Mouse (Mus musculus): ENCODE data around the gene Arid3a. TPM values are rescaled to one million over a fixed set of nuclear protein-coding genes. Genes with fewer than 3 reads are reported as not detected.
A peak's percentile ranks its signal among the peaks of the same experiment; 100 is the strongest.

The Arid3a gene
- polyA plus RNA-seq, 1 experiment = 1.2 TPM

DNA sequence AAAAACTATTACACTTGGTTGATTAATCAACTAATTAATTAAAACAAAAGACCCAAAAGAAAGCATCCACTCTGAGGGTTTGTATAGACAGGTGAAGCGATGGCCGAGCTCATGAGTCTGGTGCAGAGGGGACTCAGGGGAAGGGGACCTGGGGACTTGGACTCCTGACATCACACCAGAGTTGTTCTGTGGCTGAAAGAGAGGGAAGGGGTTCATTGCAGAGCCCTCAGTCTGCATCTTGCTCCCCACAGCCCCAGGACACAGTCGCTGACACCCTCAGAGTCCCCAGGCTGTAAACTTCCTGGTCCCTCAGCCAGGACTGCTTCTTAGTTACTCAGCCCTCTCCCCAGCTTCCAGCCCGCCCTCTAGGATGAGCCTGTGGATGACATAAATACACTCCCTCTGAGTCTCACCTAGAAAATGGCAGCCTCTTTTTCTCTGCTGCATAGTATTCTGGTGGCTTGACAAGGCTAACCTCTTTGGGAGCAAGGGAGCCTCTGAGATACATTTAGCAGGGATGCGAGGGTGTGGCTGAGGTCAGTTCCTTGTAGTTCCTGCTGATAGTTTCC lies 9.2 kb upstream of the Arid3a start:
- Histone ChIP-seq H3K79me2 (ENCODE audit: control insufficient read depth, insufficient read depth) (peaks cover 16% of the 10 kb centered on the region), H3K4me2 (ENCODE audit: low read depth) (peak overlapping the region; percentile 91), H3K36me3 (ENCODE audit: control insufficient read depth, insufficient read depth) (no peaks in the 10 kb centered on the region), H3K27me3 (ENCODE audit: control insufficient read depth, insufficient read depth, insufficient read length) (peaks cover 32% of the 10 kb centered on the region), H3K4me3 (peak overlapping the region; percentile 84), H3ac (ENCODE audit: control insufficient read depth, insufficient read length) (peak overlapping the region; percentile 37)
- TF ChIP-seq POLR2AphosphoS2 (IDR thresholded peaks at IDR 0.05; ENCODE audit: insufficient read length, low read depth) (no peak), SRF (IDR thresholded peaks at IDR 0.05; ENCODE audit: control insufficient read depth, insufficient read length, low read depth) (no peak), E2F4 (IDR thresholded peaks at IDR 0.05; ENCODE audit: insufficient read depth) (no peak), REST (IDR thresholded peaks at IDR 0.05; ENCODE audit: insufficient read depth, insufficient read length) (no peak), MAX (IDR thresholded peaks at IDR 0.05; ENCODE audit: low read depth) (no peak), POLR2A (IDR thresholded peaks at IDR 0.05; ENCODE audit: insufficient read length, low read depth) (no peak), TCF3 (IDR thresholded peaks at IDR 0.05; ENCODE audit: insufficient read length, low read depth) (no peak), CEBPB (IDR thresholded peaks at IDR 0.05; ENCODE audit: insufficient read depth, poor library complexity, severe bottlenecking) (no peak), MYOG (IDR thresholded peaks at IDR 0.05; ENCODE audit: control insufficient read depth in 1 of 3, insufficient read depth in 1 of 3, insufficient read length in 2 of 3, low read depth in 2 of 3) (no peak), TCF12 (IDR thresholded peaks at IDR 0.05; ENCODE audit: insufficient read depth, poor library complexity, severe bottlenecking) (no peak), MYOD1 (IDR thresholded peaks at IDR 0.05; ENCODE audit: control insufficient read depth in 1 of 3, insufficient read length in 2 of 3, low read depth in 2 of 3) (no peak)

DNA sequence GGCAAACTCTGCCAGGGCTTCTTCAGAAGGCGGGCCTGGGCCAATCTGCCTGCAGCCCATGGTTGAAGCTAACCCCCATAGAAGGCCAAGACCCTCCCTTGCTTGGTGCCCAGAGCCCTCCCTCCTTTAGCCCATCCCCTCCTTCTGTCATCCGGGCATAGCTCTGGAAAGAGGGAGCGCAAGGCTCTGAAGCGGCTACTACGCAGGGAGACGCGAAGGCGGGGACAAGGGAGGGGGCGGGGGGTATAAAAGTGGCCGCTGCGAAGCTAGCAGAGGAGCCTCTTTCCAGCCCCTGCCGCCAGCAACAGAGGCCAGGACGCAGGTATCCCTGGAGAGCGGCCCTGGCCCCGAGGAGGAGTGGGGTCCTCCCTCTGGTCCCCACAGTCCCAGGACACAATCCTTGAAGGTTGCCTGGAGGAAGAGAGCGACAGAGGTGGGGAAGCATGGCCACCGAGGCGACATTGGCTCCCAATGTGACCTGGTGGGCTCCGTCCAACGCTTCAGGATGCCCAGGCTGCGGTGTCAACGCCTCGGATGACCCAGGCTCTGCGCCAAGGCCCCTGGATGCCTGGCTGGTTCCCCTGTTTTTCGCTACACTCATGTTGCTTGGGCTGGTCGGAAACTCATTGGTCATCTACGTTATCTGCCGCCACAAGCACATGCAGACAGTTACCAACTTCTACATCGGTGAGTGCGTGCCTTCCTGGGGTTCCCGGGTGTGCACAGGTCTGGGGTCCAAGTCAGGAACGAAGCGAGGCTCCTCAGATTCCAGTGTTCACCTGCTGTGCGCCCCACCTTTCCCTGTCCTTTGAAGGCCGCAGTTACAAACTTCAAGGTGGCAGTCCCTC lies 8.4 kb upstream of the Arid3a start:
- Histone ChIP-seq H3K36me3 (ENCODE audit: control insufficient read depth, insufficient read depth) (no peaks in the 10 kb centered on the region), H3ac (ENCODE audit: control insufficient read depth, insufficient read length) (no peak overlapping the region), H3K4me3 (peak overlapping the region; percentile 84), H3K79me2 (ENCODE audit: control insufficient read depth, insufficient read depth) (peaks cover 16% of the 10 kb centered on the region), H3K4me2 (ENCODE audit: low read depth) (no peak overlapping the region), H3K27me3 (ENCODE audit: control insufficient read depth, insufficient read depth, insufficient read length) (peaks cover 32% of the 10 kb centered on the region)
- no peak for TF ChIP-seq MYOG (IDR thresholded peaks at IDR 0.05; ENCODE audit: control insufficient read depth in 1 of 3, insufficient read depth in 1 of 3, insufficient read length in 2 of 3, low read depth in 2 of 3)
- no peak for TF ChIP-seq MAX (IDR thresholded peaks at IDR 0.05; ENCODE audit: low read depth)
- TF ChIP-seq TCF12 (IDR thresholded peaks at IDR 0.05; ENCODE audit: insufficient read depth, poor library complexity, severe bottlenecking) = no peak
- no peak for TF ChIP-seq REST (IDR thresholded peaks at IDR 0.05; ENCODE audit: insufficient read depth, insufficient read length)
- no peak for TF ChIP-seq CEBPB (IDR thresholded peaks at IDR 0.05; ENCODE audit: insufficient read depth, poor library complexity, severe bottlenecking)
- TF ChIP-seq TCF3 (IDR thresholded peaks at IDR 0.05; ENCODE audit: insufficient read length, low read depth) = no peak

DNA sequence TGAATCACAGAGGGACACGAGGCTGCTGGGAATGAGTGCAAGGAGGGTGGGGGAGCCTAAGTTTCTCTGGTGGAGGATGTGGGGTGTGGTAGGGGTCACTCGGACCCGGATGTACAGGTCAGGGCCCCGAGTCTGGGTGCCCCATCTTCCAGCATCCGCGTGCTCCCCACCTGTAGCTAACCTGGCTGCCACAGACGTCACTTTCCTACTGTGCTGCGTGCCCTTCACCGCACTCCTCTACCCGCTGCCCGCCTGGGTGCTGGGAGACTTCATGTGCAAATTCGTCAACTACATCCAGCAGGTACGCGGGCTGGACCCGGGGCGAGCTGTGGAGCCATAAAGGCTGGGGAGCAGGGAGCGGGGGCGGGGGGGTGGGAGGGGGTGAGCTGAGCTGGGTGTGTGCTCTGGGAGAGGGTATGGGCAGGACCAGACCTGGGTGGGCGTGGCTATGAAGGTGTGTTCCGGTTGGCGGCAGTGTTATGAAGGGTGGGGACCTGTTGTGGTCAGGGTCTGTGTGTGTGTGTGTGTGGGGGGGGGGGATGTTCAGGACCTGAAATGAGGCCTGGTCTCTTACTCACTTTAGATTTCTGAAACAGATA lies 7.5 kb upstream of the Arid3a start:
- Histone ChIP-seq H3ac (ENCODE audit: control insufficient read depth, insufficient read length) (no peak overlapping the region), H3K36me3 (ENCODE audit: control insufficient read depth, insufficient read depth) (no peaks in the 10 kb centered on the region), H3K4me2 (ENCODE audit: low read depth) (no peak overlapping the region), H3K4me3 (no peak overlapping the region), H3K27me3 (ENCODE audit: control insufficient read depth, insufficient read depth, insufficient read length) (peaks cover 32% of the 10 kb centered on the region), H3K79me2 (ENCODE audit: control insufficient read depth, insufficient read depth) (peaks cover 16% of the 10 kb centered on the region)
- TF ChIP-seq E2F4 (IDR thresholded peaks at IDR 0.05; ENCODE audit: insufficient read depth) = no peak
- no peak for TF ChIP-seq USF1 (IDR thresholded peaks at IDR 0.05; ENCODE audit: low read depth)
- TF ChIP-seq SRF (IDR thresholded peaks at IDR 0.05; ENCODE audit: control insufficient read depth, insufficient read length, low read depth) = no peak
- no peak for TF ChIP-seq TCF3 (IDR thresholded peaks at IDR 0.05; ENCODE audit: insufficient read length, low read depth)
- no peak for TF ChIP-seq MYOD1 (IDR thresholded peaks at IDR 0.05; ENCODE audit: control insufficient read depth in 1 of 3, insufficient read length in 2 of 3, low read depth in 2 of 3)
- no peak for TF ChIP-seq CEBPB (IDR thresholded peaks at IDR 0.05; ENCODE audit: insufficient read depth, poor library complexity, severe bottlenecking)
- no peak for TF ChIP-seq POLR2A (IDR thresholded peaks at IDR 0.05; ENCODE audit: insufficient read length, low read depth)
- no peak for TF ChIP-seq MYOG (IDR thresholded peaks at IDR 0.05; ENCODE audit: control insufficient read depth in 1 of 3, insufficient read depth in 1 of 3, insufficient read length in 2 of 3, low read depth in 2 of 3)
- TF ChIP-seq REST (IDR thresholded peaks at IDR 0.05; ENCODE audit: insufficient read depth, insufficient read length) = no peak
- no peak for TF ChIP-seq MAX (IDR thresholded peaks at IDR 0.05; ENCODE audit: low read depth)
- no peak for TF ChIP-seq POLR2AphosphoS2 (IDR thresholded peaks at IDR 0.05; ENCODE audit: insufficient read length, low read depth)
- no peak for TF ChIP-seq TCF12 (IDR thresholded peaks at IDR 0.05; ENCODE audit: insufficient read depth, poor library complexity, severe bottlenecking)

DNA sequence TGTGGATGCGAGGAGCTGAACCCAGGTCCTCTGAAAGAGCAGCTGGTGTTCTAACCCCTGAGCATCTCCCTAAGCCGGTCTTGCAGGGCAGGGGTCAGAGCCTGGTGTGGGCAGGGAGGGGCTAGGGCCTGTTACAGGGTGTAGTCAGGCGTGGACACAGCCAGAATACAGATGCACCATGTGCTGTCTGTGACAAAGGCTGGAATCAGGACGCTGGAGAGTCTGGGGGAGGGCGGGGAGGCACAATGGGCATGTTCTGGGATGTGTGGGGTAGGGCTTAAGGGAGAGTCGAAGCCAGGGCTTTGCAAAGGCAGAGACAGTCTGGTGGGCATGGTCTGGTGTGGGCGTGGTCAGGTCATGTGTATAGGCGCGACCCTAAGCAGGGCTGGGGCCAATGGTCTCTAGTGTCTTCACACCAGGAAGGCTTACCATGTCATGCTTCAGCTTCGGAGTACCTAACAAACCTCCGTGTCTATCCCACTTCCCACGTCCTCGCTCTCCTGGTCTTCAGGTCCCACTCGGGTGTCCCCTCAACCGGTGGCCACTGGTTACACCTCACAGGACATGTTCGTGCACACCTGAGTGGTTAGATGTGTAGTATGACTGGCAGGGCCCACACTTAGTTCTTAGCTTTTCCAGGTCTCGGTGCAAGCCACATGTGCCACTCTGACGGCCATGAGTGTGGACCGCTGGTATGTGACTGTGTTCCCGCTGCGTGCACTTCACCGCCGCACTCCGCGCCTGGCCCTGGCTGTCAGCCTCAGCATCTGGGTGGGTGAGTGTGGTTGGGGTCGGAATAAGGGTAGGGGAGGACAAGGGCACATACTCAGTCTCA lies 6.6 kb upstream of the Arid3a start:
- Histone ChIP-seq H3ac (ENCODE audit: control insufficient read depth, insufficient read length) (no peak overlapping the region), H3K79me2 (ENCODE audit: control insufficient read depth, insufficient read depth) (peaks cover 14% of the 10 kb centered on the region), H3K4me2 (ENCODE audit: low read depth) (no peak overlapping the region), H3K27me3 (ENCODE audit: control insufficient read depth, insufficient read depth, insufficient read length) (peaks cover 32% of the 10 kb centered on the region), H3K36me3 (ENCODE audit: control insufficient read depth, insufficient read depth) (no peaks in the 10 kb centered on the region), H3K4me3 (no peak overlapping the region)
- TF ChIP-seq MYOG (IDR thresholded peaks at IDR 0.05; ENCODE audit: control insufficient read depth in 1 of 3, insufficient read depth in 1 of 3, insufficient read length in 2 of 3, low read depth in 2 of 3) = no peak
- no peak for TF ChIP-seq USF1 (IDR thresholded peaks at IDR 0.05; ENCODE audit: low read depth)
- no peak for TF ChIP-seq POLR2AphosphoS2 (IDR thresholded peaks at IDR 0.05; ENCODE audit: insufficient read length, low read depth)
- no peak for TF ChIP-seq MYOD1 (IDR thresholded peaks at IDR 0.05; ENCODE audit: control insufficient read depth in 1 of 3, insufficient read length in 2 of 3, low read depth in 2 of 3)
- TF ChIP-seq TCF12 (IDR thresholded peaks at IDR 0.05; ENCODE audit: insufficient read depth, poor library complexity, severe bottlenecking) = no peak
- no peak for TF ChIP-seq E2F4 (IDR thresholded peaks at IDR 0.05; ENCODE audit: insufficient read depth)
- TF ChIP-seq POLR2A (IDR thresholded peaks at IDR 0.05; ENCODE audit: insufficient read length, low read depth) = no peak
- TF ChIP-seq SRF (IDR thresholded peaks at IDR 0.05; ENCODE audit: control insufficient read depth, insufficient read length, low read depth) = no peak
- TF ChIP-seq MAX (IDR thresholded peaks at IDR 0.05; ENCODE audit: low read depth) = no peak
- TF ChIP-seq REST (IDR thresholded peaks at IDR 0.05; ENCODE audit: insufficient read depth, insufficient read length) = no peak
- no peak for TF ChIP-seq TCF3 (IDR thresholded peaks at IDR 0.05; ENCODE audit: insufficient read length, low read depth)
- no peak for TF ChIP-seq CEBPB (IDR thresholded peaks at IDR 0.05; ENCODE audit: insufficient read depth, poor library complexity, severe bottlenecking)
